Mouse (Mus musculus) common myeloid progenitor, adult 5-6 weeks (primary cell): ENCODE measurements around the gene Ccdc40. TPM values are rescaled to one million over a fixed set of nuclear protein-coding genes. Genes with fewer than 3 reads are reported as not detected.

Source experiments
- ATAC-seq: replicated peaks from 2 replicates; pipeline ENCODE4 v1.8.0; 2016; ENCODE audit warnings: low read depth, mild to moderate bottlenecking, moderate TSS enrichment, inconsistent platforms; ENCODE audit not compliant: poor library complexity, severe bottlenecking
- total RNA-seq: library from RNA; stranded (forward); fragments of 200-1000, 187-1606 nt; gene quantifications from 2 replicates; pipeline ENCODE4 v1.2.3, GENCODE M21; 2017

The Ccdc40 gene
- total RNA-seq, result 11.5 and 24.3 TPM in 2 replicates

DNA sequence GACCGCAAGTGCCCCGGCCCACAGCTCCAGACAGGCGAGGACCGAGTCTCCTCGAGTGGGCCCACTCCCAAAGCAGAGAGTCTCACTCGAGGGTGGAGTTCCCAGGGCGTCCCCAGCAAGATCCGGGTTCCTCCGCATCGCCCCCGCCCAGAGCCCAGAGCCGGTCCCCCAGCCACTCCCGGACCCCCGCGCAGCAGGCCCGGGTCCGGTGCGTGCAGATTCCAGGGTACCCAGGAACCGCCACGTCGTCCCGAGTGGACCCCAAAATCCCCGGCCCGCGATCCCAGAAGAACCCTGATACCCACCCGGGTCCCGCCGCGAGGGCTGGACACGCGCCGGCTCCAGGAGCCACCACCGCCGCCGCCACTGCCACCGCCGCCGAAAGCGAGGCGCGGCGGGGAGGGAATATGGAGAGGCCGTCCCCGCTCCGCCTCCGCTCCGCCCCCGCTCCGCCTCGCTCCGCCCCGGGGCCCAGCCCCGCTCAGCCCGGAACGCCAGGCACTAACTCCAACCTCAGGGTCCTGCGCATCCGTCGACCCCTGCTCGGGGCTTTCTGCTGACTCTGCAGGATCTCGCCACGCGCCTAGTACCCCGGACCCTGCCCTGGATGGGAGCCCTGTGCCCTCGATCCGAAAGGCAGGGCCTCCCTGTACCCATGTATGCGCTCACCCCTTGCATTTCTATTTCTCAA lies at the start of gene Ccdc40, which contains the start of gene Tbc1d16:
TSS of gene Ccdc40 (plus strand) at position 482 of the 691 bp plus-strand sequence.
TSS of gene Tbc1d16 (minus strand) at position 409 of the 691 bp plus-strand sequence.
- ATAC-seq, result peak; percentile 68

DNA sequence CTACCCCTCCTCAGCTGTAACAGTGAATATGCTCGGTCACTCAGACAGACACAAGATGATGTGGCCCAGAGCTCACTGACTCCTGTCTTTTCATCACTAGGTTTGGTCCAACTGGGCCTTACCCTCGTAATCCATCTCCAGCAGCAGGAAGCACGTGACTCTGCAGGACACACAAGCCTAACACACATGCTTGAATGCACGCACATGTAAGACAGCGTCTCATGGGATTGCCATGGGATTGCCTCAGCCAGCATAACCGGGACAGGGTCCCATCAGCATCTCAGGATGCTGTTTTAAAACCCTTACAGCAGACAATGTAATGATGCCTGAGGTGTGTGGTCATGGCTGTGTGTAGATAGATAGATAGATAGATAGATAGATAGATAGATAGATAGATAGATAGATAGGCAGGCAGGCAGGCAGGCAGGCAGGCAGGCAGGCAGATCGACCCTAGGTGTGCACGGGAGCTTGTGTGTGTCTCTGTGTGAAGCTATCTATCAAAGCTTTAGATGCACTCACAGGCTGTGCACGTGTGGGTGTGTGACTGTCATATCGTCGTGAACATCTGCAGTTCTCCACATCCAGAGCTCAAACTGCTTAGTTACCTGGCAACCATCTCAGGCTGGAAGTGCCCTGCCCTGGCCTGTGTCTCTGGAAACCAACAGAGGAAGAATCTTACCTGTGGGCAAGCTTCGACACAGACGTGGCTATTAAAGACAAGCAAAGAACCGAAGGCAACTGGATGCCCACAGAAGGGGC lies 47.4 kb upstream of the Ccdc40 start:
- no peak for ATAC-seq

DNA sequence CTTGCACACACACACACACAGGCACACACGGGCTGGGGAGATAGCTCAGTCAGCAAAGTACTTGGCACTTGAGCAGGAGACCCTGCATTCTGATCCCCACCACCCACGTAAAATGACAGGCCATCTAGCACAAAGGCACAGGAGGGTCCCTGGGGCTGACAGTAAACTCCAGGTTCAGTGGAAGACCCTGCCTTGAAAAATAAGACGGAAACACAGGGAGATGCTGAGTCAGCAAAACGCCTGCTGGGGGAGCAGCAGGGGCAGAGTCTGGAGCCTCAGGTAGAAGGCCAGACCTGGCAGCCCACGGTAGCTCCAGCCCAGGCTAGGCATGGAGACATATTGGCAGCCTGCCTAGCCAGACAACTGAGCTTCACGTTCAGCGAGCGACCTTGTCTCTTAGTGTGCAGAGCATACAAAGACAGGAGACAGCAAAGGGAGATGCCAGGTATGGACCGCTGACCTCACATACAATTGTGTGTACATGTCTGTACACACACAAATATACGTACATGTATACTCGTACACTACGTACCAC lies 46.4 kb upstream of the Ccdc40 start:
- ATAC-seq, result no peak

GRCm38 (mm10) chr11:119183684-119184310 lies 44.6 kb upstream of the Ccdc40 start:
- no peak for ATAC-seq

GRCm38 (mm10) chr11:119186381-119186780 lies 42.0 kb upstream of the Ccdc40 start:
- no peak for ATAC-seq

- ATAC-seq, result peak; percentile 49
These were observed 41.2 kb upstream of the Ccdc40 start for GRCm38 (mm10) chr11:119186989-119187799.

GRCm38 (mm10) chr11:119187800-119188197 lies 40.6 kb upstream of the Ccdc40 start:
- ATAC-seq, result no peak

DNA sequence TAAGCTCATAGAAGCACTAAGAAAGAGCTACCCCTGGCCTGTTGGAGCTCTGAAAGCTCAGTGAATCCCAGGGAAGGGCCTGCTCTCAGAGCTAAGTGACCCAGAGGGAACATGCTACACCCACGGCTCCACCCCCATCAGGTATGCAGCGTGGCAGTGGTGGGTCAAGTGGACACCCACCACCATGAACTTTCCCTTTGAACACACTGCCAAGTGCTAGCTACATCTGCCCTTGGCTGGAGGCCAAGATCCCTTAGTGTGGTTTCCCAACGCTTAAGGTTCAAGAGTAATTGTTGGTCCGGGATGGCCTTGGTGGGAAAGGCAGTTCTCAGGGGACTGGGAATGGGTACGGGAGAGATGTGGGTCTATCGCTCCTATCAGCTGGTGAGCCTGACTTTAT lies 40.0 kb upstream of the Ccdc40 start:
- no peak for ATAC-seq

- no peak for ATAC-seq
These were observed 39.1 kb upstream of the Ccdc40 start for GRCm38 (mm10) chr11:119189319-119189718.

DNA sequence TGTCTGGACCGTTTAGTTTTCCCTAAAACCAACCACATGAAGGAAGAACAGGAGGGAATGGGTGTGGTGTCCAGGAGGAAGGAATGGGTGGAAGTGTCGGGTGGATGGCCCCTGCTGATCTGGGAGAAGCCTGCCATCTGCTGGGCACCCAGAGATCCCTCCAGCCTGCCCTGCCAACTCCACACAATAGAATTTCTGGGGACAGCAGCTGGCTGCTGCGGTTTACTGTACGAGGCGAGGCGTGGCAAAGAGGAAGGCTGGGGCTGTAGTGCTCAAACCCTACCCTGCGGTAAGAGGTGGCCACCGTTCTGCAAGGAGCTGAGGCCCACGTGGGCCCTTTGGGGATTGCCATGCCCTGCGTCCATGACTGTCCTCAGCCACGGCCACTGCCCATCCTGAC lies 37.9 kb upstream of the Ccdc40 start:
- peak; percentile 94 for ATAC-seq

GRCm38 (mm10) chr11:119191606-119192081 lies 36.7 kb upstream of the Ccdc40 start:
- 0 out of 2 replicates have a peak, but pooled peaks have one; percentile 12 for ATAC-seq

- no peak for ATAC-seq
These were observed 36.2 kb upstream of the Ccdc40 start for GRCm38 (mm10) chr11:119192176-119192575.

DNA sequence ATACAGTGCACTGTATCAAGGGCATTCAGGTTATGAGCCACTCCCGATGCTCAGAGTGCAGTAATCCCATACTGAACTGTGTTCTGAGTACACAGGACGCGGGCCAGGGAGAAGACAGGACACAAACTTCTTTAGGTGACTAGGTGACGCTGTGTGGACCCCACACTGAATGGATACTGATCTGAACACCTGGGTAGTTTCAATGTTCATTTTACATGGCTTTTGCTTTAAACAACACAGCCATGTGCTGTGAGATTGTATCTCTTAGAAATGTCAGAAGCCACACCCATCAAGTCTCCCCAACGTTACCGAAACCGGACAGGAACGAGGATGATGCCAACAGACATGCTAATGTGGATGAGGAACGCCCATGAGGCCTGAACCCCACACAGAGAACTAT lies 35.8 kb upstream of the Ccdc40 start:
- no peak for ATAC-seq

DNA sequence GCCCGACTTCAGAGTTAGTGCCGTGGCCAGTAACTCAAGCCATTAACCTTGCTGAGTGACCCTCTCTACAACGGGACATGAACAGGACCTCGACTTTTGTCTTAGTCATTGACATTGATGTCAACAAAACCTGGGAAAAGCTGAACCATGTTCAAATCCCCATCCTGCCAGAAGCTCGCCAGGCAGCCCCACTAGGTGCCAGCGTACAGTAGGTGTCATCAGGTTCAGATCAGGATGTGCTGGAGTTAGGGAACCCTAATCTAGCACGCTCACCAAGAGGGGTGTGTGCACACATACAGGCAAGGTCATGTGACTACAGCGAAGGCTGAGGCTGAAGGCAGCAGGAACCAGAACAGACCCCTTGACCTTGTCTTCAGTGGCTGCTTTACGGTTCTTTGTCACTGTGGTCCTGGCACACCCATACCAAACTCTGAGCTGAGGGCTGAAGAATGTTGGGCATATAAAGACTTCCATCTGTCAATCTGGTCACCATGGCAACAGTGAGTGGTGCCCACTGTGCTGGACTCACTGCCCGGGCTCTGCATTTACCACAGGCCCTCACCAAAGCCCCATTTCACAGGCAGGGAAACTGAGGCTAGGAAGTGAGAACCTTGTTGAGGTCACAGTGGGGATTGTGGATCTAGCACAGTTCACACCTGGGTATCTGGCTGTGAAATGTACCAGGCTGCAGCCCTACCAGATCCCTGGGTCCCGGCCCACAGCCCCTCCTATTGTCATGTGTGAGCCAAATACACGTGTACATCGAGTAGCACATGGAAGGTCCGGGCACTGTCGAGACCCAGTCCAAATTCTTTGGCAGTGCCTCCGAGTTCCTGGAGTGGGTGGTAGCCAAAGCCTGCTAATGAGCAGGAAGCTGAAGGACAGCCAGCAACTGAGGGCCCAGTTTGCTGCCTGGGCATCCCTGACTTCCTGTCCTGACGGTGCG lies 30.5 kb upstream of the Ccdc40 start:
- ATAC-seq, result no peak

DNA sequence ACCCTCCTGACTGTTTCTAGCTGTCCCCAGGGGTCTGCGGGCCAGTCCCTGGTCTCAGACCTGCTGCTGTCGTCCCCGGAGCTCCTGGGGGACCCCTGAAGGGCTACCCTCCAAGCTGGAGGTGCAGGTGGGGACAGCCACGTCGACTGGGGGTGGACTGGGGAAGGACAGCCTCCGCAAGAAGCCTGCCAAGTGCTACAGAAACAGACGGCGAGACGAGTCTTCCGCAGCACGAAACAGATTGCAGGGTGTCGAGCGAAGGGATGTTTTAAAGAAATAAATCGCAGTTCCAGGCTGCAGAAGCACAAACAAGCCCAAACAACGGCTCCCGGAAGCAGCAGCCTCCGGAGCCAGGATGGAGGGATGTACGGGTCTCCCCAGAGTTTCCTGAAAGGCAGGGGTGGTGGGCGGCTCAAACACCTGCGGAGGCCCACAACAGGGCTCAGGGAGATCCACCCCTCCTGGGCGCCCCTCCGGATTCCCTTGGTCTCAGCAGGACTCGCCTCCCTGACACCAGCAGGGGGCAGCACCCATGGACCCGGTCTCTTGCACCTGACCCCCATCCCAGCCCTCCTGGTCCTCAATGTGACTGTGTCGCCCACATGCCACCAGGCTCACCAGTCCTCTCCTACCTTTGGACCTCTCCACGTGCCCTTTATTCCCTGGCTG lies 29.7 kb upstream of the Ccdc40 start:
- no peak for ATAC-seq

- ATAC-seq, result no peak
These were observed 29.2 kb upstream of the Ccdc40 start for GRCm38 (mm10) chr11:119199233-119199601.

DNA sequence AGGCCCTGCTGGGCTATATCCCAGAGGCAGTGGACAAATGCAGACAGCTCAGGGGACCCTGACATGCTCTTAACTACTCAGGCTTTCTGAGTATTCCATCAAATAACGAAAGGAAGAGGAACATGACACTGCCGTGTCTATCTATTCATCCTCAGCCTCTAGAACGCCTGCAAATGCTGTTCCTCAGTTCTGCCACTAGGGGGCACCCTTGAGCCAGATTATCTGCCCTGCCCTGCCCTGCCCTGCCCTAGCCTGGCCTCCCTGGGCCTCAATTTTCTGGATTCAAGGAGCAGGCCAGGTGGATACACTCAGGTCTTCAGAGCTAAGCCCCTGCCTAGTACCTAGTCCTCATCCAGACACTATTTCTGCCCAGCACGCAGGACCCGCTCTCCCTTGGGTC lies 24.9 kb upstream of the Ccdc40 start:
- peak; percentile 58 for ATAC-seq

DNA sequence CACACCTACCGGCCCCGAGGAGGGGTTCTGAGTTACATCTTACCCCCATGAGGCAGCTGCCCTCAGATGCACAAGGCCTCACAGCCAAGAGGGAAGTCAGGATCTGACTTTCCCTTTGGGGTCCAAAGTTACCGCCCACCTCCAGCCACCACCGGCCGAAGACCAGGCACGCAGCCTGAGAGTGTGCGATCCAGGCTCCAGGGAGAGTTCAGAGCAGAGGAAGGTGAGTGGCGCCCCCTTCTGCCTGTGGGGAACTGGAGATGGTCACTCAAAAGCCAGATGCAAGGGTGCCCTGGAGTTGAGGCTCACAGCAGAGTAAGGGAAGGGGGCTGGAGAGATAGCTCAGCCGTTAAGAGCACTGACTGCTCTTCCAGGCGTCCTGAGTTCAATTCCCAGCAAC lies 22.6 kb upstream of the Ccdc40 start:
- ATAC-seq, result no peak
